Mouse (Mus musculus) left cerebral cortex, postnatal 10 days (tissue): ENCODE data around the gene Rnpepl1. TPM values are rescaled to one million over a fixed set of nuclear protein-coding genes. Genes with fewer than 3 reads are reported as not detected.
A peak's percentile ranks its signal among the peaks of the same experiment; 100 is the strongest.

ENCODE experiments used
- DNase-seq, 2 experiments: peaks; one replicate each; pipeline ENCODE4 v3.0.0; 2021 to 2022; ENCODE audit warnings: low spot score in 2 of 2, mixed read lengths in 1 of 2; ENCODE audit errors: extremely low spot score in 1 of 2
- intact Hi-C: fragments of 180-260 bp; cut with DNase I; formaldehyde crosslinking; loops from one replicate; pipeline ENCODE4 v1.15.1; 2025
- total RNA-seq, 2 experiments: library from RNA; stranded (reverse); gene quantifications; 2 replicates each; pipeline ENCODE4 v1.2.3; 2021

Rnpepl1 gene
- total RNA-seq, 2 experiments from 2014 or later = 41.5 to 41.7 TPM

DNA sequence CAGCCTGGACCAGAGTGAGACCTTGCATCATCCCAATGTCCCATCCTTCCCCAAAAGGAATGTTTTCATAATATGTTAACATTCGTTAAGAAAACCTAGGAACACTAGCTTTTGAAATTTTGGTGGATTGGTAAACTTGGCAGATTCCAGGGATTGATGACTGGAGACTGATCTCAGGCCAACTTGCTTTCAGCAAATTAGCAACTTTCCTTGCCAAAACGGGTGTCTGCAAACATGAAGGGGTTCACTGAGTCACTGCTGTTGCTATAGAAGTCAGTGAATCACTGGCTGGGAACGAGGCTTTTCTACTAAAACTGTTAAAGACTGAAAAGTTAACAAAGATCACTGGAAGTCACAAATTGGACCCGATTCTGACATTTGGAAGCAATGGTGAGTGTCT is 7.0 kb upstream of the Rnpepl1 start:
- intact Hi-C loops = loop anchor here (5.0 kb wide), 1 partner anchor 56 kb away; no protein-coding TSS in a partner anchor
- DNase-seq = no peak

DNA sequence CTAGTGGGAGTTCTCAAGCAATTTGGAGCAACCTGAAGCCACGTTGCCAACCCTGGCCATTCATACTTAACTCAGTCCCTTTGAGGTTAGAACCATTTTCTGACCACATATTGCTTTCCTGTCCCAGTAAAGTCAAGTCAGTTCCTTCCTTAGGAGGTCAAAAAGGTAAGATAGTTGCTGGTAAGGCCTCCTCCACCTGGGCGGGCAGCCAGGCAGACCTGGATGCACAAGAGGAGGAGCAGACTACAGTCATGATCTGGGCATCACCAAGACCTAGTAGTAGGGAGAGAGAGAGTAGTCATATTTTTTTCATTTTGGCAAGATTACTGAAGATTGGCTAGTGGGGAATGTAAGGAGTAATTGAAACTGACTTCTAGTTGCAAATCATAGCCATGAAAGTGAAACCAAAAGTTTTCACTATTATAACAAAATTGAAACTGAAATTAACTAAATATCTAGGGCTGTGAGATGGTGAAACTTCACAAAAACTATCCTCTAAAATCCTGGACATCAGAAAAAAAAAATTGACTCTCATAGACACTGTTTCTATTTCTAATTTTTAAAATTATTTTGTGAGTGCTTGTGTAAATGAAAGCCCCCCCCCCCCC is 4.8 kb upstream of the Rnpepl1 start:
- peak in 1 of 2 experiments; percentile 33 for DNase-seq
- intact Hi-C loops = no loop called here

DNA sequence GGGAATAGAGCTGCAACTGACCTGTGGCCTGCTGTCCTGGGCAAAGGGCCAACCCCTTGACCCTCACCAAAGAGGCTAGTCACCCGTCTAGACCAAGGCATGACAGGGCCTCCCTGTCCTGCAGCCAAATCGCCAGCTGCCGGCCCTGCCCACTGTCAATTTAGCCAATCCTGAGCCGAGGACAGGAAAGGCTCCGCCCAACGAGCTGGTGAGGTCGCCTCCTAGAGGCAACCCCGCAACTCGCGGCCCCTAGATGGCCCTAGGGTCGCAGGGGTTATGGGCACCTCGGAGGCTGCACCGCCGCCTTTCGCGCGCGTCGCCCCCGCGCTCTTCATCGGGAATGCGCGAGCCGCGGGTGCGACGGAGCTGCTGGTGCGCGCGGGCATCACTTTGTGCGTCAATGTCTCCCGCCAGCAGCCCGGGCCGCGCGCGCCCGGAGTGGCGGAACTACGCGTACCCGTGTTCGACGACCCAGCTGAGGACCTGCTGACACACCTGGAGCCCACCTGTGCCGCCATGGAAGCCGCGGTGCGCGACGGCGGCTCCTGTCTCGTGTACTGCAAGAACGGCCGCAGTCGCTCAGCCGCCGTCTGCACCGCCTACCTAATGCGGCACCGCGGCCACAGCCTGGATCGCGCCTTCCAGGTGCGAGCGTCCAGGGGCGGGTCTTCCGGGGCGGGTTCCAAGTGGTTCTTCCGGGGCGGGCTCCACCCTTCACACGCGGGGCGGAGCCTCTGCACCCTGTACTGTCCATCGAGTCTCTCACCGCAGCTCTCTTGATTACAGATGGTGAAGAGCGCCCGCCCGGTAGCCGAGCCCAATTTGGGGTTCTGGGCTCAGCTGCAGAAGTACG is 3.6 kb upstream of the Rnpepl1 start, which contains the start of gene Dusp28:
Gene Dusp28, plus strand, starts transcription at position 203 of the 853 bp plus-strand sequence.
- intact Hi-C loops = no loop called here
- peak; percentile 79 to 91 for DNase-seq

DNA sequence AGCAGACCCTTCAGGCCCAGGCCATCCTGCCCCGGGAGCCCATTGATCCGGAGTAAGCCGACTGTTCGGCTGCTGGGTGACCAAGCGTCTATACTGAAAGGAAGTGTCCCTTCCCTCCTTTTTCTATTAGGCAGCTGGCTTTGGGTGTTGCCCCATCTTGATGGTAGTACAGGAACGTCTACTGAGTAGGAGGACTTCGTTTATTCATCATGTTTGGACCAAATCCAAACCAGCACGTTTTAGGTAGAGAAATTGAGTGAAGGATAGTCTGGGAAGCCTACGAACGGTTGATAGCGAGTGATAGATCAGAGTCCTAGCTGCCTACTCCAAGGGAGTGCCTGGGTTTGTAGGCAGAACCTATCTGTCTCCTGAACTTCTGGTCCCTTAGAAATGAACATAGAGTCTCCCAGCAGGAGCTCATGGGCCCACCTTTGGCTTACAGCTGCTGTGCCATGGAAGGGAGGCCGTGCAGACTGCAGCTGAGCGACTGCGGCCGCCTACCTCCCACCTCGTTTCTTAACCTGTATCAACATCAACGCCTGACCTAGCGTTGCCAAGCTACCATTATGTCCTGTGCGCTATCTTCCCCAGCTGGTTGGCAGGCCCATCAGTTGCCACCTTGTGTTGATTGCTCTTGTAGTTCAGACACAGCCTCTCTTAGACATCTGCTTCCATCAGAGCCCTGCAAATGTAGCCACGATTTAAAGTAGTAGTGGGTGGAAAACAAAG is 2.8 kb upstream of the Rnpepl1 start:
- DNase-seq = no peak
- intact Hi-C loops = no loop called here

DNA sequence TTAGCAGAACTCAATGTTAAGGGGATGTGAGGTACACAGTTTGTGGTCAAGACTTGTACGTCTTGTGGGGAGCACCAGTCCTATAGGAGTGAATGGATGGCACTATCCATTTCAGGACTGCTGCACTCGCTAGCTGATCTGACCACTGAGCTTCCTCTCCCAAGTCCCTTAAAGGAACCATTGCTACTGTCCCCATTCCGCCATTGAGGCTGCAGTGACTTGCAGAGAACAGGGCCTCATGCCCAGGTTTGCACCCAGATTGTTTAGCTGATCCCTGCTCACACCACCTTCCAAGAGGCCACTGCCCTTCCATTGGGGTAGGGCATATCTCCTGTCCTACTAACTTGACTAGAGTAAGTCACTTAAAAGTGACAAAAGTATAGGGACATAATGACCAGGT is 1.9 kb upstream of the Rnpepl1 start:
- no peak for DNase-seq
- intact Hi-C loops = no loop called here

DNA sequence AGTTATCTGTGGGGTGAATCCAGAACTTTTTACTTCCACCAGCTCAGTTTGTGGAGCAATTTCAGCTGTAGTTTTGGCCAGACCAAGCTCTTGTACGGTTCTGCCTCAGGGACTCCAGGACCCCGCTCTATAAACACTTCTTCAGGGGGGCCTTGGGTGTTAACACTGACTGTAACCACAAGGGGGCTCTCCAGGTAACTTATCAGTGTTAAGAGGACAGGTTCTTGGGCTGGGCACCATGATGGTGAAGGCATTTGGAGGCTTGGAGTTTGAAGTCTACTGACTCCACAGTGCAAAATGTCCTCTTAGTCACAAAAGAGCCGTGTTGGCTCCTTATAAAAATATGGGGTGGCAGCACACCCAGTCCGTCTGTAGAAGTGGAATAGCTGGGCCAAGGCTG is 1.5 kb upstream of the Rnpepl1 start:
- intact Hi-C loops = no loop called here
- no peak for DNase-seq

DNA sequence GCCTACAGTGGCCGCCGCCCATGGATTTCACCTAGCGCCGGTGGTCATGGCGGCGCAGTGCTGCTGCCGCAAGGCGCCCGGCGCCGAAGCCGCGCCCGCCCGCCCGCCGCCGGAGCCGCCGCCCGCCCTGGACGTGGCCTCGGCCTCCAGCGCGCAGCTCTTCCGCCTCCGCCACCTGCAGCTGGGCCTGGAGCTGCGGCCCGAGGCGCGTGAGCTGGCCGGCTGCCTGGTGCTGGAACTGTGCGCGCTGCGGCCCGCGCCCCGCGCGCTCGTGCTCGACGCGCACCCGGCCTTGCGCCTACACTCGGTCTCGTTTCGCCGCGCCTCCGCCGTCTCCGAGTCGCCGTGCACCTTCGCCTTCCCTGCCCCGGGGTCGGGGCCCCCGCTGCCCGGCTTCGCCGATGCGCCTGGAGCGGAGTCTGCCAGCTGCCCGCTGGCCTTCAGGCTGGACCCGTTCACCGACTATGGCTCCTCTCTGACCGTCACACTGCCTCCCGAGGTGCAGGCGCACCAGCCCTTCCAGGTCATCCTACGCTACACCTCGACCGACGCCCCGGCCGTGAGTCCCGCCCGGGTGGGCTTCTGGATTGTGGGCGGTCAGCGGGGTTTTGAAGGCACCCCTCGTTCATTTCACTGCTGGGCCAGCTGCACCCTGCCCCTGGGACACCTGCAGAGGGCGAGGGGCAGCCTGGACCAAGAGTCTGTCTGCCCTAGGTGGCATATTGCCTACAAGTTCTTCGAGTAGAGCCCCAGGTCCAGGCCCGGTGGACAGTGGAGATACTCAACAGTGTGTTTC is 540 bp downstream of the Rnpepl1 start:
- intact Hi-C loops = no loop called here
- DNase-seq = peak in 1 of 2 experiments; percentile 87

DNA sequence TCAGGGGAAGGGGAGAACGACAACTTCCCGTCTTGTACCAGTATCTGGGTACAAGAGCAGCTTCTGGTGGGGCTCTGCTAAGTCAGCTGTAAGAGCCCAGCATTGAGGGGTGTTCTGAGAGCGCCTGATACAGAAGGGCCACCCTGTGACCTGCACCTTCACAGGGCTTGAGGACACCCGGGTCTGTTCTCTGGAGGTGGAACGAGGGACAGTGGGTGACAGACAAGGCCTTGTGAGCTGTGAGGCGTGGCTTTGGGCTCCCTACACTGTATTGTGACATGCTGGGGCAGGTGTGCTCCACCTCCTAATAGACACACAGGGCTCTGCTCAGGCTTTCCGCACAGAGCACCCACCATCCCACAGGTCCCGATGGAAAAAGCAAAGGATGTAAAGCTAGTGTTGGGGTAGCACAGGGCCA is 1.1 kb downstream of the Rnpepl1 start:
- intact Hi-C loops = no loop called here
- no peak for DNase-seq

DNA sequence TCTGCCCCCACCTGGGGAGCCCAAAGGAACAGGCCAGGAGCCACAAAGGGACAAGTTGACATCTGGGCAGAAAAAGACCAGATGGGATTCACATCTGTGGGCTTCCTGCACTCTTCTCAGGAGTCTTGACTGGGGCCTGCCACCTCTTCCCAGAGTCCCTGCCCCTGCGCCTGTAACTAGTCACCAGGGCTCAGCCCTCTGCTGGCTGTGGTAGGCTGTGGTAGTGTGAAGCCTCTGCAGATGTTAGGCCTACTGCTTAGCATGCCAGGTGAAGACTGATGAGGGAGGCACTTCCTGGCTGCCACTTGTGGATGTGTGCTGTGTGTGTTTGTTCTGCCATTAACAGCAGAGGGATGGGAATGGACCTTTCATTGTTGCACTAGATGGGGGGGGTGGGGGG is 1.7 kb downstream of the Rnpepl1 start:
- no peak for DNase-seq
- intact Hi-C loops = no loop called here

DNA sequence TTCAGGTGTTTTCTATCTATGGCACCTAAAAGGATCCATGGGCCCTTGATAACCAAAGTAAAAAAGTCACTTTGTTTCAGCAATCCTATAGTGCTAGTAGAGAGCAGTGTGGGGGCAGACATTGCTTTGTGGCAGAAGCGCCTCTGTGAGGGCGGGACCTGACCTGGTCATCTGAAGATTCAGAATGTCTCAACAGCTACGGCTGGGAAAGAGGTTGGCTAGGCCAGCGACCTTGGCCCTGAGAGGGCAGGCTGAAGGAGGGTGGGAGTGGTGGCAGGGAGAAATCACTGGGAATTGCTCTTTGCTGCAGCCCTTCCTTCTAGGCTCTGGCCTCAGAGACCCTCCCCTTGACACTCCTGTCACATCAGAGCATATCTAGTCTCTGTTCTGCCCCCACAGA is 3.7 kb downstream of the Rnpepl1 start:
- intact Hi-C loops = no loop called here
- no peak for DNase-seq

DNA sequence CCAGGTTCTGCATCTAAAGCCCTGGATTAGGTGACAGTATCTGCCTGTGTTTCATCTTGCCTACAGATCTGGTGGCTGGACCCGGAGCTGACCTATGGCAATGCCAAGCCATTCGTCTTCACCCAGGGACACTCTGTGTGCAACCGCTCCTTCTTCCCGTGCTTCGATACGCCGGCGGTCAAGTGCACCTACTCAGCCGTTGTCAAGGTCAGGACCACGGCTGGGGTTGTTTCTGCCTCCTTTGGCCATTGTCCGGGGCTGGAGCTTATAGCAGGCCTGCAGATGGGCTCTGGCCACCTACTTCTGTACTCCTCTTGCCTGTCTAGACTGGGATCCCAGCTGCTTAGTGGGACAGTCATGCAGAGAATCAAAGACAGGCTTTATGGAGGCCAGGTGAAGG is 4.4 kb downstream of the Rnpepl1 start:
- intact Hi-C loops = no loop called here

DNA sequence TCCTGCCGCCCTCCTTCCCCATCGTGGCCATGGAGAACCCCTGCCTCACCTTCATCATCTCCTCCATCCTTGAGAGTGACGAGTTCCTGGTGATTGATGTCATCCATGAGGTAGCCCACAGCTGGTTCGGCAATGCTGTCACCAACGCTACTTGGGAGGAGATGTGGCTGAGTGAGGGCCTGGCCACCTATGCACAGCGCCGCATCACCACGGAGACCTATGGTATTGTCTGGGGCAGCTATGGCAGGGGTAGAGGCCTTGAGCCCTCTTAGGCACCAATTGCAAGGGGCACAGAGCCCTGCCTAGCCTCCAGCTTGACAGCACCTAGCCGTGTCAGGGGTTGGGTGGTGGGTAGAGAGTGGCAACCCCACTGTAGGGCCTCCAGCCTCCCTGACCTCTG is 6.1 kb downstream of the Rnpepl1 start:
- peak in 1 of 2 experiments; percentile 17 for DNase-seq
- intact Hi-C loops = no loop called here

More for the DNA sequence above, 4.4 kb downstream of the Rnpepl1 start:
- no peak for DNase-seq

DNA sequence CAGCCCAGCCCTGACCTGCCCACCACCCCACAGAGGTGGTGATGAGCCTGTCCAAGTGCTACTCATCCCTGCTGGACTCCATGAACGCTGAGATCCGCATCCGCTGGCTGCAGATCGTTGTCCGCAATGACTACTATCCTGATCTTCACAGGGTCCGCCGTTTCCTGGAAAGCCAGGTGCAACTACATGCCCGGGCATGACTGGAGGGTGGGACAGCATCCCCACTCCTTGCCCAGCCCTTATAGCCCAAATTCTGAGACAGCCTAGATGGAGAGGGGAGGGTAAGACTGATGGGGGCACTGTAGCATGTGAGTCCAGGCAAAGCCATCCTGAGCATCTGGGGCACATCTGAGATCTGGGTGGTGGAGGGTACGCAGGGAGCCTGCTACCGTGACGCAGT is 8.6 kb downstream of the Rnpepl1 start:
- DNase-seq = no peak
- intact Hi-C loops = no loop called here

DNA sequence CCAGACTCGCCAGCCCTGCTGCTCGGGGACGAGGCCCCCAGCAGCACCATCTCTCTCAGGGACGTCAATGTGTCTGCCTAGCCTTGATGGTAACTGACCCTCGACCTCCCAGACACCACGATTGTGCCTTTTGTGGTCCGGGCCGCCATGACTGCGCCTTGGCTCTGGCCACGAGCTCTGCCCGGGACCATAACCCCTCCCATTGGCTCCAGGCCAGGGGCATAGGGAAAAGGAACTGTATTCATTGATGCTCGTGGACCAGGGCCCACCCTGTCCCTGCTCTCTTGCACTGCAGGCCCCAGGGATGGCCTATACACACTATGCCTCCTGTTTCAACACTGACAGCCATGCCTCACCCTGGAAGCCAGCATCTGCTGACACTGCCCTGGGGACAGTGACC is 9.2 kb downstream of the Rnpepl1 start:
- DNase-seq = peak in 1 of 2 experiments; percentile 58

DNA sequence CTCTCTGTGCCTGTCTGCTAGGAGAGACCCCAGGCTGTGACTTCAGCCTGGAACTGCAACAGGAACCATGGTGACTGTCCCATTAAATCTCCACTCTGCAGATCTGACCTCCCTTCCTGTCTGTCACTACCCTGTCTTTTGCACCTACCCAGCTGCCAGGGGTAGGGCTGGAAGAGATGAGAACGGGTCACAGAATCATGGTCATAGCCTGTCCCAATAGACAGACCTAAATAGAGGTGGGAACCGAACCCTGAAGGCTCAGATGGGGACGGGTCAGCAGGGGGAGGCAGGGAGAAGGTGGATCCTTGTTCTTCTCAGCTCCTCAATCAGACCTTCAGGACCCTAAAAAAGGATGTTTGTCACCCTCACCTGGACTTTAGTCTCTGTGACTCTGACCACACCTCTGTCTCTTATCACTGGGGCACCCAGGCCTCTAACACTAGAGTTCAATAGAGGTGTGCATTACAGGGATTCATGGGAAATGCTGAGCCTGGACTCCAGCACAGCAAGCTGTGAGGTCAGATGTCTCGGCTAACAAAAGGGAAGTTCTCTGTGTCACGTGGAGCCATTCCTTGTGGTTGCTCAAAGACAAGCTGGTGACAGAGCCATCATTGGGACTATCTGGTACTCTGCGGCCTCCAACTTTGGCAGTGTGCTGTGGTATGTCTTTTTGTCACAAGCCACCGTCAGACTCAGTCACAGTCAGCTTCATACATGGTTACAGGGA is 10.1 kb downstream of the Rnpepl1 start:
- peak in 1 of 2 experiments; percentile 15 for DNase-seq
- intact Hi-C loops = no loop called here

More for the DNA sequence above, 9.2 kb downstream of the Rnpepl1 start:
- intact Hi-C loops = no loop called here

DNA sequence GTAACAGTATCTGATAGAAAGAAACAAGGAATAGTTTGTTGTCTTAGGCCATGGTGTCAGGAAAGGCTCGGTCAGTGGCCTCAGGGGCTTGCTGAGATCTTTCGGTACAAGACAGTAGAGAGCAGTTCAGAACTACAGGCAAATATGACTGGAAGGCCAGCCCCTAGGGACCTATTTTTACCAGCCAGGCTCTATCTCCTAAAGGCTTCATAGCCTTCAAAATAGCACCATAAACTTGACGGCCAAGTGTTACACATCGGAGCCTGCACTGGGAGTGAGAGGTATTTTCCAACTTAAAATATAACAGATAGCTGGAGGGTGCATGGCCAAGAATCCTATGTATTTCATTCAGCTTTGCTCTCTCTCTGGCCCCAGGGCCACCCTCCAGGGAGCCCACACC is 10.9 kb downstream of the Rnpepl1 start:
- DNase-seq = no peak
- intact Hi-C loops = no loop called here

DNA sequence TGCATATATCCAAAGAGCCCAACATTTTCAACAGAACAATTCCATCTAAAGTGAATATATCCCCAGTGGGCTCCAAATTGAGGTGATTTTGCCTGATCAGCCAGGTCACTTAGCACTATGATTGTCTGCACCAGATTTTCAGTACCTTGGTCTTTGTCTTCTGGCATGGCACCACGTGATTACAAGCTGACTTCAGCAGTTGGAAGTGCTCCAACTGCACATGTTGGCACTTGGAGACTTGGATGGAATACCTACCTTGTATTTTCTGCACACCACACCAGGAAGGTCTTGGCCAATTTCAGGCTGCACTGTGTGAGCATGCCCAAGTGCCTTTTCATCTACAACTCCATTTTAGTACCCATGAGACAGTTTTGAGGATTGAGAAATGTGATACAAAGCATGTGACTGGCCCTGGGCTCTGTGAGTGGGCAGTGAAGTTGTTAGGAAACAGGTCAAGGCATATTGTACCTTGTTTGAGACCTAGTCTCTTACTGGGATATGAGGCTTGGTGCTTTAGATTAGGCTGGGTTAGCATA is 19.7 kb downstream of the Rnpepl1 start:
- DNase-seq = peak in 1 of 2 experiments; percentile 10
- intact Hi-C loops = no loop called here

DNA sequence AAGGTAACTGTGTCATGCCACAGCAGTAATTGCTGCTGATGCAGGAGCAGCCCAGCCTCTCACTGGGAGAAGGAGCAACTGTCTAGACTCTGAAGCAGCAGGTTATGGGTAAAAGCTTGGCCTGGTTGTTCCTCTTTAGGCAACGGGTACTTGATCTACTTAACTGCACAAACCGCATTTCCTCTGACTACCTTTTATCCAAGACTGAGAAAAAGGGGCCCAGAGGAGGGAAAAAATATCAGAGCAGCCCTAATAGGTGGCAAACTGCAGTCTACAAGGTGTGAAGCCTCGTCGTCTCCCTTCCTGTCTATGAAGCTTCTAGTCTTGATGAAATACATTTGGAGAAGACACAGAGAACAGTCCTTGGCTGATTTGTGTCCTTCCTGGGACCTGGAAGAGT is 23.0 kb downstream of the Rnpepl1 start:
- DNase-seq = no peak
- intact Hi-C loops = no loop called here
